Mouse (Mus musculus) A20 (cell line): ENCODE measurements around the gene Tmprss11f.
"Not testable (repeated sequence)": the region's sequence is repeated elsewhere in the genome, so short reads cannot be mapped to it uniquely, and the experiment has no call there.

Experiments used
- DNase-seq: peaks from one replicate; pipeline ENCODE4 v3.0.0-alpha.2; 2011; ENCODE audit warnings: low read depth, low spot score

The Tmprss11f gene

GRCm38 (mm10) chr5:86632324-86632723 is at the start of gene Tmprss11f:
Gene Tmprss11f, minus strand, starts transcription at chr5:86632424.
- no peak for DNase-seq

GRCm38 (mm10) chr5:86676262-86676661 is 44.0 kb upstream of the Tmprss11f start, which contains the start of gene Tmprss11b:
Gene Tmprss11b, minus strand, starts transcription at chr5:86676362.
- no peak for DNase-seq

- DNase-seq: peak; percentile 46
Observed at GRCm38 (mm10) chr5:86649185-86649584, 17.0 kb upstream of the Tmprss11f start.

- no peak for DNase-seq
Observed at GRCm38 (mm10) chr5:86640795-86641194, 8.6 kb upstream of the Tmprss11f start.

GRCm38 (mm10) chr5:86630700-86631099 is 1.5 kb downstream of the Tmprss11f start:
- no peak for DNase-seq

- DNase-seq: no peak
Observed at GRCm38 (mm10) chr5:86621778-86622177, 10.4 kb downstream of the Tmprss11f start.

- no peak for DNase-seq
Observed at GRCm38 (mm10) chr5:86585896-86586295, 46.3 kb downstream of the Tmprss11f start.

GRCm38 (mm10) chr5:86582618-86583017 is 49.6 kb downstream of the Tmprss11f start:
- no peak for DNase-seq

GRCm38 (mm10) chr5:86581998-86582397 is 50.2 kb downstream of the Tmprss11f start:
- no peak for DNase-seq

GRCm38 (mm10) chr5:86578761-86579160 is 53.5 kb downstream of the Tmprss11f start:
- DNase-seq: not testable (repeated sequence)

GRCm38 (mm10) chr5:86546693-86547092 is 85.5 kb downstream of the Tmprss11f start:
- no peak for DNase-seq

GRCm38 (mm10) chr5:86540601-86541000 is 91.6 kb downstream of the Tmprss11f start:
- no peak for DNase-seq

- DNase-seq: no peak
Observed at GRCm38 (mm10) chr5:86528725-86529124, 103.5 kb downstream of the Tmprss11f start.

GRCm38 (mm10) chr5:86518500-86518899 is 113.7 kb downstream of the Tmprss11f start, which contains the start of gene Tmprss11g:
Gene Tmprss11g, minus strand, starts transcription at chr5:86518600.
- no peak for DNase-seq

- no peak for DNase-seq
Observed at GRCm38 (mm10) chr5:86511538-86511937, 120.7 kb downstream of the Tmprss11f start.

- DNase-seq: no peak
Observed at GRCm38 (mm10) chr5:86493453-86493852, 138.8 kb downstream of the Tmprss11f start.

GRCm38 (mm10) chr5:86482562-86482961 is 149.7 kb downstream of the Tmprss11f start:
- peak; percentile 39 for DNase-seq

GRCm38 (mm10) chr5:86482031-86482430 is 150.2 kb downstream of the Tmprss11f start:
- no peak for DNase-seq

GRCm38 (mm10) chr5:86473859-86474258 is 158.4 kb downstream of the Tmprss11f start:
- no peak for DNase-seq
